8 mouse cellular contexts compared by ENCODE assay signal in genomic region chr17:47010722-47011660, GRCm38 (mm10). TPM values are rescaled to one million over a fixed set of nuclear protein-coding genes. Genes with fewer than 3 reads are reported as not detected.
A peak's percentile ranks its signal among the peaks of the same experiment; 100 is the strongest.
DNase-seq lines count a peak whose midpoint lies in the region; ATAC-seq and TF ChIP-seq lines count a peak whose summit lies in the region.

No protein-coding gene starts in this region.

- no peaks in the 10 kb centered on the region for H3K4me1 ChIP-seq in embryonic facial prominence, embryonic 11.5 days (ENCODE audit: control insufficient read depth, insufficient read depth, low read length)
- H3K4me1 ChIP-seq in limb, embryonic 15.5 days, result peaks cover 19% of the 10 kb centered on the region; the same call in 1 of the 2 replicates
- H3K4me1 ChIP-seq in midbrain, postnatal 0 days (ENCODE audit: insufficient read depth, low read length), result peaks cover 3% of the 10 kb centered on the region; the same call in 1 of the 2 replicates

- H3K27ac ChIP-seq in embryonic facial prominence, embryonic 11.5 days (replicated peaks; ENCODE audit: low read depth, low read length), result no peak overlapping the region
- peak overlapping the region; percentile 93 for H3K27ac ChIP-seq in limb, embryonic 15.5 days
- no peak overlapping the region; the same call in 1 of the 2 replicates for H3K27ac ChIP-seq in midbrain, postnatal 0 days (ENCODE audit: low read depth, low read length)

- H3K36me3 ChIP-seq in embryonic facial prominence, embryonic 11.5 days (replicated peaks; ENCODE audit: control insufficient read depth, insufficient read depth, low read depth, low read length), result no peaks in the 10 kb centered on the region
- peaks cover 4% of the 10 kb centered on the region; the same call in 1 of the 2 replicates for H3K36me3 ChIP-seq in limb, embryonic 15.5 days
- no peaks in the 10 kb centered on the region for H3K36me3 ChIP-seq in midbrain, postnatal 0 days (ENCODE audit: insufficient read depth, low read length)

- DNase-seq in 3T3-L1 (ENCODE audit: low read depth, low spot score), result peak; percentile 88
- DNase-seq in adrenal gland, postnatal 10 days, result peak; percentile 84
- peak; percentile 84 for DNase-seq in embryonic facial prominence, embryonic 11.5 days (ENCODE audit: low spot score)
- peak; percentile 71 for DNase-seq in heart, adult 8-10 months (ENCODE audit: low spot score)
- DNase-seq in kidney, adult 9 months, result peak; percentile 79
- DNase-seq in midbrain, postnatal 0 days (ENCODE audit: low spot score), result peak; percentile 84
- DNase-seq in spleen, postnatal 4 days (ENCODE audit: low spot score in 2 of 2), result peak; percentile 64 to 77

- no peak overlapping the region for H3K9ac ChIP-seq in embryonic facial prominence, embryonic 11.5 days (replicated peaks; ENCODE audit: low read length)
- H3K9ac ChIP-seq in limb, embryonic 15.5 days, result no peak overlapping the region
- H3K9ac ChIP-seq in midbrain, postnatal 0 days (replicated peaks; ENCODE audit: low read length, poor library complexity, severe bottlenecking), result no peak overlapping the region

- 0 out of 2 replicates have a peak, but pooled peaks have one; percentile 61 for ATAC-seq in embryonic facial prominence, embryonic 11.5 days (replicated peaks; ENCODE audit: insufficient number of reproducible peaks, low FRiP score, low TSS enrichment, low read depth)
- no peak for ATAC-seq in limb, embryonic 15.5 days (ENCODE audit: insufficient number of reproducible peaks, low FRiP score, low TSS enrichment, low read depth)
- ATAC-seq in midbrain, postnatal 0 days (ENCODE audit: low FRiP score), result peak; percentile 10; the same call in 1 of the 2 replicates

- WGBS in embryonic facial prominence, embryonic 11.5 days, result 13% methylated on average over 25 of the region's 25 CpGs
- WGBS in limb, embryonic 15.5 days, result 13% methylated on average over 25 of the region's 25 CpGs
- 11% methylated on average over 25 of the region's 25 CpGs for WGBS in midbrain, postnatal 0 days

- H3K4me2 ChIP-seq in embryonic facial prominence, embryonic 11.5 days (ENCODE audit: low read depth, low read length), result peak overlapping the region; percentile 51
- H3K4me2 ChIP-seq in limb, embryonic 15.5 days, result peak overlapping the region; percentile 62
- peak overlapping the region; percentile 66 for H3K4me2 ChIP-seq in midbrain, postnatal 0 days (ENCODE audit: low read depth, low read length, poor library complexity, severe bottlenecking)

- no peaks in the 10 kb centered on the region for H3K9me3 ChIP-seq in embryonic facial prominence, embryonic 11.5 days (replicated peaks; ENCODE audit: control insufficient read depth, low read length)
- H3K9me3 ChIP-seq in limb, embryonic 15.5 days, result no peaks in the 10 kb centered on the region
- no peaks in the 10 kb centered on the region for H3K9me3 ChIP-seq in midbrain, postnatal 0 days (ENCODE audit: low read length)

- TF ChIP-seq CTCF in midbrain, postnatal 0 days (IDR thresholded peaks at IDR 0.05), result no peak

- H3K27me3 ChIP-seq in embryonic facial prominence, embryonic 11.5 days (ENCODE audit: control insufficient read depth, insufficient read depth, low read length), result no peaks in the 10 kb centered on the region
- no peaks in the 10 kb centered on the region for H3K27me3 ChIP-seq in limb, embryonic 15.5 days
- H3K27me3 ChIP-seq in midbrain, postnatal 0 days (ENCODE audit: insufficient read depth, low read length), result no peaks in the 10 kb centered on the region

- peak overlapping the region; percentile 64 for H3K4me3 ChIP-seq in embryonic facial prominence, embryonic 11.5 days (ENCODE audit: low read depth, low read length)
- H3K4me3 ChIP-seq in limb, embryonic 15.5 days, result peak overlapping the region; percentile 97
- peak overlapping the region; percentile 99 for H3K4me3 ChIP-seq in midbrain, postnatal 0 days (ENCODE audit: low read depth, low read length)

RNA-seq across cellular contexts. Expression of gene Ubr2, which starts 0.6 kb away (rescaled TPM):
- total RNA-seq in adrenal gland, postnatal 10 days (2021), result 10 to 100 TPM; 55.9 to 63.7 TPM
- 15.0 and 16.1 TPM in 2 replicates for polyA plus RNA-seq in embryonic facial prominence, embryonic 11.5 days (2014; fragmentation: Nextera tagmentation; extraction: Ambion mirVana)
- 10 to 100 TPM; 78.8 to 87.7 (median 82.8) TPM for total RNA-seq in heart, adult 8-10 months (2022)
- 14.4 and 14.9 TPM in 2 replicates for polyA plus RNA-seq in limb, embryonic 15.5 days (2015; fragmentation: Nextera tagmentation; extraction: Ambion mirVana)
- 26.0 and 33.2 TPM in 2 replicates for total RNA-seq in midbrain, postnatal 0 days (2014; rRNA removed)
- 8.3 and 9.8 TPM in 2 replicates for polyA plus RNA-seq in midbrain, postnatal 0 days (2015; fragmentation: Nextera tagmentation; extraction: Ambion mirVana)
